ENCODE assay signal across 17 mouse cellular contexts in genomic region chr1:19242021-19242420, GRCm38 (mm10). TPM values are rescaled to one million over a fixed set of nuclear protein-coding genes. Genes with fewer than 3 reads are reported as not detected.
DNase-seq lines count a peak whose midpoint lies in the region; ATAC-seq and TF ChIP-seq lines count a peak whose summit lies in the region.
"Had no signal": no experiment of that assay in that cellular context is flagged by ENCODE, and none has a peak within 500 bp of the region (broad histone marks: within the 10 kb centered on the region; RNA-seq: fewer than 3 reads in every experiment).

No protein-coding gene starts in this region.

- H3K36me3 ChIP-seq in heart, embryonic 13.5 days = no peaks in the 10 kb centered on the region
- no peaks in the 10 kb centered on the region for H3K36me3 ChIP-seq in embryonic facial prominence, embryonic 13.5 days
- no peaks in the 10 kb centered on the region for H3K36me3 ChIP-seq in limb, embryonic 14.5 days (ENCODE audit: control insufficient read depth, insufficient read depth, low read length)
- H3K36me3 ChIP-seq: intestine, embryonic 15.5 days; liver, embryonic 12.5 days had no signal

- H3K4me3 ChIP-seq in heart, embryonic 13.5 days = no peak overlapping the region
- H3K4me3 ChIP-seq in embryonic facial prominence, embryonic 13.5 days = peak overlapping the region; percentile 41; the same call in 1 of the 2 replicates
- no peak overlapping the region for H3K4me3 ChIP-seq in limb, embryonic 14.5 days (replicated peaks; ENCODE audit: low read length)
- H3K4me3 ChIP-seq: liver, embryonic 12.5 days had no signal

- H3K9ac ChIP-seq in heart, embryonic 13.5 days = no peak overlapping the region
- H3K9ac ChIP-seq in embryonic facial prominence, embryonic 13.5 days = no peak overlapping the region
- H3K9ac ChIP-seq in limb, embryonic 14.5 days (ENCODE audit: low read depth, low read length, severe bottlenecking) = no peak overlapping the region
- H3K9ac ChIP-seq: intestine, embryonic 15.5 days; liver, embryonic 12.5 days had no signal

- H3K4me1 ChIP-seq in heart, embryonic 13.5 days = 0 out of 2 replicates have a peak, but pooled peaks cover 3% of the 10 kb centered on the region
- H3K4me1 ChIP-seq in embryonic facial prominence, embryonic 13.5 days = peaks cover 5% of the 10 kb centered on the region; the same call in 1 of the 2 replicates
- no peaks in the 10 kb centered on the region for H3K4me1 ChIP-seq in limb, embryonic 14.5 days (ENCODE audit: control insufficient read depth, insufficient read depth, low read length)
- H3K4me1 ChIP-seq: intestine, embryonic 15.5 days; liver, embryonic 12.5 days had no signal

- H3K27me3 ChIP-seq in heart, embryonic 13.5 days (replicated peaks) = peaks cover 81% of the 10 kb centered on the region
- peaks cover 51% of the 10 kb centered on the region for H3K27me3 ChIP-seq in embryonic facial prominence, embryonic 13.5 days
- peaks cover 49% of the 10 kb centered on the region for H3K27me3 ChIP-seq in limb, embryonic 14.5 days (ENCODE audit: control insufficient read depth, insufficient read depth, low read length)

- peak overlapping the region; percentile 64 for H3K4me2 ChIP-seq in heart, embryonic 13.5 days
- peak overlapping the region; percentile 63 for H3K4me2 ChIP-seq in embryonic facial prominence, embryonic 13.5 days
- H3K4me2 ChIP-seq in limb, embryonic 14.5 days (replicated peaks; ENCODE audit: low read depth, low read length, severe bottlenecking) = peak overlapping the region; percentile 41

- no peak for TF ChIP-seq POLR2A in limb, embryonic 14.5 days (IDR thresholded peaks at IDR 0.05; ENCODE audit: borderline replicate concordance, extremely low read depth, insufficient read depth, insufficient read length)

- 6% methylated on average over 8 of the region's 8 CpGs for WGBS in heart, embryonic 13.5 days
- WGBS in embryonic facial prominence, embryonic 13.5 days = 10% methylated on average over 8 of the region's 8 CpGs
- WGBS in limb, embryonic 14.5 days = 4% methylated on average over 8 of the region's 8 CpGs

- no peak overlapping the region for H3K27ac ChIP-seq in heart, embryonic 13.5 days (replicated peaks)
- H3K27ac ChIP-seq in embryonic facial prominence, embryonic 13.5 days = no peak overlapping the region
- H3K27ac ChIP-seq in limb, embryonic 14.5 days (replicated peaks; ENCODE audit: low read depth, low read length) = no peak overlapping the region
- H3K27ac ChIP-seq: intestine, embryonic 15.5 days; liver, embryonic 12.5 days had no signal

- H3K9me3 ChIP-seq in heart, embryonic 13.5 days = no peaks in the 10 kb centered on the region
- H3K9me3 ChIP-seq in embryonic facial prominence, embryonic 13.5 days = no peaks in the 10 kb centered on the region
- H3K9me3 ChIP-seq in limb, embryonic 14.5 days (ENCODE audit: control insufficient read depth, low read length) = no peaks in the 10 kb centered on the region
- H3K9me3 ChIP-seq: intestine, embryonic 15.5 days; liver, embryonic 12.5 days had no signal

- ATAC-seq in heart, embryonic 13.5 days (ENCODE audit: extremely low read depth, insufficient number of reproducible peaks, low FRiP score, low TSS enrichment) = no peak
- no peak for ATAC-seq in embryonic facial prominence, embryonic 13.5 days (ENCODE audit: insufficient number of reproducible peaks, insufficient read depth, low FRiP score, low TSS enrichment, low read depth)
- no peak for ATAC-seq in limb, embryonic 14.5 days (ENCODE audit: low FRiP score, low read depth)
- ATAC-seq in megakaryocyte, adult 5-6 weeks (ENCODE audit: poor library complexity, severe bottlenecking) = no peak
- ATAC-seq: liver, embryonic 12.5 days; Patski had no signal

- no peak for DNase-seq in heart, postnatal 4 days
- peak; percentile 21 to 43 for DNase-seq in kidney, postnatal 4 days
- no peak for DNase-seq in kidney, adult 9 months
- no peak for DNase-seq in limb, embryonic 14.5 days (ENCODE audit: low spot score)
- DNase-seq in frontal cortex, postnatal 10 days (ENCODE audit: low spot score in 2 of 2) = no peak
- DNase-seq: B cell, adult 2 months; cerebellum, postnatal 25 days; right cerebral cortex, postnatal 4 days; thymus, adult 18-20 months had no signal

RNA-seq across cellular contexts. Expression of gene Tfap2b, which starts 33.3 kb away (rescaled TPM):
- 0.27 and 0.68 TPM in 2 replicates for polyA plus RNA-seq in heart, embryonic 13.5 days (2015; fragmentation: Nextera tagmentation; extraction: Ambion mirVana)
- not detected for total RNA-seq in heart, postnatal 4 days (2021)
- polyA plus RNA-seq in embryonic facial prominence, embryonic 13.5 days (2015; fragmentation: Nextera tagmentation; extraction: Ambion mirVana) = 93.6 and 106 TPM in 2 replicates
- 43.2 and 64.9 TPM in 2 replicates for polyA plus RNA-seq in limb, embryonic 14.5 days (2012; rRNA removed)
- 42.4 and 52.7 TPM in 2 replicates for polyA plus RNA-seq in limb, embryonic 14.5 days (2014; fragmentation: Nextera tagmentation; extraction: Ambion mirVana)
- total RNA-seq in megakaryocyte, adult 5-6 weeks (2015) = not detected in 2 replicates
- total RNA-seq in megakaryocyte, adult 5-6 weeks (2017) = not detected in 2 replicates
- total RNA-seq: gastrocnemius, adult 8-10 months; megakaryocyte progenitor cell, adult 5-6 weeks had no signal
- polyA plus RNA-seq: liver, embryonic 12.5 days; Patski had no signal

Comparison
In these comparisons a context has a peak if more than half of its experiments do, and no peak if none do; other contexts are left out.
1. DNase-seq: peak in kidney, postnatal 4 days (2 of 2); none in heart, postnatal 4 days (single experiment), kidney, adult 9 months (single experiment), limb, embryonic 14.5 days (single experiment) and frontal cortex, postnatal 10 days (0 of 2).
2. RNA of gene Tfap2b, which starts 33.3 kb away (polyA plus RNA-seq): 93.6 to 106 TPM in embryonic facial prominence, embryonic 13.5 days and 42.4 to 64.9 TPM in limb, embryonic 14.5 days; 0.27 to 0.68 TPM in heart, embryonic 13.5 days; every median in the first group is over 10 times any median in the second.
3. Peak in every context shown above with its lines, with median percentiles within 50 percentile points of each other: H3K4me2 ChIP-seq.